Mouse (Mus musculus) adrenal gland, adult 18-20 months (tissue): ENCODE data around the gene Pip5k1b. TPM values are rescaled to one million over a fixed set of nuclear protein-coding genes. Genes with fewer than 3 reads are reported as not detected.

ENCODE experiments used
- DNase-seq, 2 experiments: peaks; one replicate each; pipeline ENCODE4 v3.0.0; 2021 to 2022; ENCODE audit warnings: low spot score in 2 of 2
- total RNA-seq, 2 experiments: library from RNA; stranded (reverse); gene quantifications; 1 replicate in 1 of 2; 2 replicates in 1 of 2; pipeline ENCODE4 v1.2.3; 2021

The Pip5k1b gene
- total RNA-seq, 2 experiments from 2014 or later, result 7.5 to 14.4 TPM

GRCm38 (mm10) chr19:24427258-24427657 lies 128.4 kb downstream of the Pip5k1b start:
- DNase-seq, result no peak

- DNase-seq, result no peak
Measured at GRCm38 (mm10) chr19:24426759-24427181, 128.9 kb downstream of the Pip5k1b start.

- no peak for DNase-seq
Measured at GRCm38 (mm10) chr19:24418030-24418429, 137.6 kb downstream of the Pip5k1b start.

- DNase-seq, result no peak
Measured at GRCm38 (mm10) chr19:24417659-24418004, 138.0 kb downstream of the Pip5k1b start.

GRCm38 (mm10) chr19:24416975-24417658 lies 138.6 kb downstream of the Pip5k1b start:
- DNase-seq, result no peak

GRCm38 (mm10) chr19:24415778-24416621 lies 139.7 kb downstream of the Pip5k1b start:
- no peak for DNase-seq

- DNase-seq, result no peak
Measured at GRCm38 (mm10) chr19:24408863-24409564, 146.7 kb downstream of the Pip5k1b start.

GRCm38 (mm10) chr19:24404716-24405115 lies 151.0 kb downstream of the Pip5k1b start:
- DNase-seq, result no peak

GRCm38 (mm10) chr19:24403245-24403644 lies 152.4 kb downstream of the Pip5k1b start:
- no peak for DNase-seq

- no peak for DNase-seq
Measured at GRCm38 (mm10) chr19:24393920-24394319, 161.8 kb downstream of the Pip5k1b start.

GRCm38 (mm10) chr19:24391519-24392251 lies 164.0 kb downstream of the Pip5k1b start:
- no peak for DNase-seq

- peak in 1 of 2 experiments; percentile 20 for DNase-seq
Measured at GRCm38 (mm10) chr19:24386956-24387865, 168.5 kb downstream of the Pip5k1b start.

GRCm38 (mm10) chr19:24378470-24378869 lies 177.2 kb downstream of the Pip5k1b start:
- DNase-seq, result no peak

- no peak for DNase-seq
Measured at GRCm38 (mm10) chr19:24371763-24372640, 183.7 kb downstream of the Pip5k1b start.

GRCm38 (mm10) chr19:24368419-24368818 lies 187.3 kb downstream of the Pip5k1b start:
- no peak for DNase-seq

GRCm38 (mm10) chr19:24367722-24368121 lies 187.9 kb downstream of the Pip5k1b start:
- no peak for DNase-seq

GRCm38 (mm10) chr19:24366747-24367146 lies 188.9 kb downstream of the Pip5k1b start:
- DNase-seq, result no peak

GRCm38 (mm10) chr19:24362626-24363321 lies 192.9 kb downstream of the Pip5k1b start:
- DNase-seq, result no peak
